Mouse (Mus musculus) olfactory bulb, adult 2 months (tissue): ENCODE results near the gene Utrn. TPM values are rescaled to one million over a fixed set of nuclear protein-coding genes. Genes with fewer than 3 reads are reported as not detected.

Experiments
- H3K27ac ChIP-seq: fragments of 200-500 bp; 2 replicates; pipeline ENCODE4 v1.5.1; 2012; ENCODE audit warnings: low read depth, low read length; ENCODE audit not compliant: insufficient read depth
- H3K4me1 ChIP-seq: fragments of 200-500 bp; 2 replicates; pipeline ENCODE4 v1.6.1; 2012; ENCODE audit warnings: low read length; ENCODE audit not compliant: control insufficient read depth, insufficient read depth
- H3K4me3 ChIP-seq: fragments of 200-500 bp; 2 replicates; pipeline ENCODE4 v1.5.1; 2012; ENCODE audit warnings: mild to moderate bottlenecking, low read depth, low read length, moderate library complexity; ENCODE audit not compliant: insufficient read depth
- CTCF ChIP-seq: fragments of 200-500 bp; IDR thresholded peaks from 2 replicates; pipeline ENCODE4 v1.5.1; 2012; ENCODE audit warnings: low read depth, mild to moderate bottlenecking, low read length, moderate library complexity; ENCODE audit not compliant: insufficient read depth
- POLR2A ChIP-seq: fragments of 200-500 bp; IDR thresholded peaks from 2 replicates; pipeline ENCODE4 v1.6.1; 2012; ENCODE audit warnings: mild to moderate bottlenecking, low read depth, low read length, moderate library complexity; ENCODE audit not compliant: insufficient read depth
- WGBS: fragments of 180-500 bp; shearing (Covaris S2); methylation state at CpG from one replicate; pipeline ENCODE4 v1.1.7; 2018; 5-methylcytosine and 5-hydroxymethylcytosine counted together
- polyA plus RNA-seq: library from polyadenylated mRNA; stranded (reverse); fragments of >200 nt; gene quantifications from 2 replicates; pipeline ENCODE4 v1.2.4, GENCODE M21; 2012; ENCODE audit warnings: low replicate concordance; ENCODE audit not compliant: missing spikeins, insufficient read depth, insufficient read length

The Utrn gene
- polyA plus RNA-seq, 1 experiment: 80.1 TPM

DNA sequence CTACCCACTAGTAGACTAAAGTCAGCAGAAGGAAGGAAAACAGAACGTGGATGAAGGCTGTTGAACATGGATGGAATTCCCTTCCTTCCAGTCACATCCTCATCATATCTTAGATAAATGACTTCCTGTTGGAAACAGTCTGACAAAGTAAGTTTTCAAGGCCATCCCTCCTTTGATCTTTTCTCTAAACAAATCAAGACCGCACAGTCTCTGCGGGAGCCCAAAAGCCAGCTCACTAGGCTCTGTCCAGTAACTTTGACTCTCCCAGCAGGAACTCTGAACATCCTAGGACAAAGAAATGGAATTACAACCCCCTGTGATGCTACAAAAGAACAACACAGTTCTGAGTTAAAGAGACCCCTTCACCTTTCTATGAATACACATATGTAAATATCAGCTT is 106.5 kb downstream of the Utrn start:
- 82% methylated on average over 3 of the region's 3 CpGs for WGBS
- no peaks in the 10 kb centered on the region for H3K4me1 ChIP-seq
- TF ChIP-seq POLR2A (no peak), CTCF (no peak)
- no peak overlapping the region for H3K4me3 ChIP-seq
- H3K27ac ChIP-seq: no peak overlapping the region

DNA sequence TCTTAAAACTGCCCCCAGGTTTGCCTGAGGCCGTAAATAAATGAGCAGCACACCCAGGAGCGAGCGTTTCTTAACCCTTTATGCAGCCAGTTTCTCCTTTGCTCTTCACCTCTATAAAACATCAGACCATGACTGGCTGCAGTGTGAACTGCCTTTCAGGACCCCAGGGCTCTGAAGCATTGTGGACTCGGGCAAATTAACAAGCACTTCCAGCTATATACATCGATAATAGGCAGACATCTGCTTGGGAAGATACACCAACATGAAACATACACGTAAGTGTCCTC is 110.5 kb downstream of the Utrn start:
- Histone ChIP-seq H3K4me3 (no peak overlapping the region), H3K4me1 (no peaks in the 10 kb centered on the region), H3K27ac (no peak overlapping the region)
- TF ChIP-seq POLR2A (no peak), CTCF (no peak)
- WGBS: 63% methylated on average over 6 of the region's 6 CpGs

DNA sequence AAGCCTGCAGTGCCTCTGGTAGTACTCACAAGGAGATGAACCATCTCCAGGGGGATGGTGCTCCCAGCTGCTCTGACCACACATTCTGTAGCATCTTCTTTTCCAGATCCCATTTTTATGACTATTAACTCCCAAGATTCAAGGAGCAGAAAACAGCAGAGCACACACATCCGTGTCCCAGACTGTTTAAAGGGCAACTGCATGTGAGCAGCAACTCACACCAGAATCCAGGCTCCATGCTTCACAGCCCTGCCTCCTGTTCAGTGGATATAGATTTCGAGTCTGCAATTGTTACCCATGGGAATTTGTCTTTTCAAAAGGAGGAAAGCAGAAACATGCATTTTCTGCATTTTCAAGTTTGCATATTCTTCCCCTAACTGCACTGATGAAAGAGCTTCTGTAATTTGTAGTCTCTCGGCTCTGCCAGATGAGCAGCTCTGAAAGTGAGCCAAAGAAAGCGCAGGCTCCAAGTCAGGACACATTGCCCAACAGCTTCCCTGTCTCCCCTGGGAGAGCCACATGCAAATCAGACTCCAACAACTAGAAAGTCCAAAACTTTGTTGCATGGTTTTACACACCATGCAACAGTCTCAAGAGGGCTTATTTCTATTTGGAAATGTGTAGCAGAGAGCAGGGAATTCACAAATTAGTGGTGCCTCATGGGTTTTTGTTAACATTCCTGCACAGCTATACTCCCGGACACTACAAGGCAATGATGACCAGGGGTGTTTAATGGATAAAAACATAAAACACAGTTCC is 111.0 kb downstream of the Utrn start:
- Histone ChIP-seq H3K27ac (no peak overlapping the region), H3K4me1 (no peaks in the 10 kb centered on the region), H3K4me3 (no peak overlapping the region)
- no peak for TF ChIP-seq POLR2A
- no peak for TF ChIP-seq CTCF
- WGBS: 21% methylated on average over 5 of the region's 5 CpGs

DNA sequence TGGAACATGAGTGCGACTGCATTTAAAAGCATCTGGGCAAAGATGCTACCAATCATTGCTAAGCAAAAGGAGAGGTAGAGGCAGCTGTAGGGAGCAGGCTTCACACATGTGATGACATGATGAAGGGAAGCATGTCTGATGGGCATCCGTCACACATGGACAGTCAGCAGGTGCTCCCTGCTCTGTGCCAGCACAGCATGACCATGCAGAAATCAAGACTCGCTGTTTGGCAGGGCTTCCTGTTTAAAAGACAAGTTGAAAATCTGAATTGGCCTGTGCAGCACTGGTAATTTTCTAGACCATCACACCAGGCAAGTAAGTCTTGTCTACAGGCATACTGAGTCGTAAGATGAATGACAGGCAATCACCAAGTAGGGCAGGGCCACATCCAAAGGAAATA is 112.5 kb downstream of the Utrn start:
- H3K4me3 ChIP-seq: no peak overlapping the region
- no peaks in the 10 kb centered on the region for H3K4me1 ChIP-seq
- WGBS: 82% methylated on average over 4 of the region's 4 CpGs
- TF ChIP-seq CTCF: no peak
- no peak for TF ChIP-seq POLR2A
- H3K27ac ChIP-seq: no peak overlapping the region

DNA sequence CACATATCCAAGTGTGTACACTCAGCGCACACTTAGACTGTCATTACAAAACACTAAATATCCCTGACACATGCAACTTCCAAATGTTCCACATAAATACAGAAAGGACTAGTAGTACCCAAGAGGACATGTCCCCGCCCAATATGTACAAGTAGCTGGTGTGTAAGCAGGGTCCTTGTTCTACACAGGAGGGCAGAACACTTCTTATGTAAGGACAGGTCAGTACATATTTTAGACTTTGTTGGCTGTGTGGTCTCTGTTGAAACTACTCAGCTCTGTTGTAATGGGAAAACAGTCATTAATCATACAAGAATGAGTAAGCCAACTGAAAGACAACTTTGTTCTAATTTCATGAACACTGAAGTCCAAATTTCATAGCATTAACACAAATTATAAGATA is 114.3 kb downstream of the Utrn start:
- no peak overlapping the region for H3K4me3 ChIP-seq
- H3K4me1 ChIP-seq: no peaks in the 10 kb centered on the region
- 91% methylated on average over 2 of the region's 2 CpGs for WGBS

DNA sequence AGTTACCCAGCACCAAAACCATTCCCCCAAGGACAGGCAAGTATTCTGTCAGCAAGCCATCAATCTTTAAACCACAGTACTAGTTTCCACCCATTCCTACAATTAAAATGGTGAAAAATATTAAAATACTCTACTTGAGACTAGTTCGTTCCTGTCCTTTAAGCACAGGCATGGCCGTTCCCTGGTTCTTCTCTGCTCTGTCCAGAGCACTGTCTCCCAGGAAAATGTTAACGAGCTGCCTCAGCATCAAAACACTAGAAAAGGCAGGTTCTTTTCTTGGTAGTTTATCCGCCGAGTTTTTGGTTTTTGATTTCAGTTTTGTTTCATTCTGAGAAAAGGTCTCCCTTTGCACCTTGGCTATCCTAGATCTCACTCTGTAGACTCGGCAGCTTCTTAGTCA is 115.0 kb downstream of the Utrn start:
- Histone ChIP-seq H3K4me1 (no peaks in the 10 kb centered on the region), H3K4me3 (no peak overlapping the region), H3K27ac (no peak overlapping the region)
- 81% methylated on average over 6 of the region's 6 CpGs for WGBS
- TF ChIP-seq POLR2A (no peak), CTCF (no peak)

More for the DNA sequence above, 114.3 kb downstream of the Utrn start:
- TF ChIP-seq CTCF (no peak), POLR2A (no peak)
- H3K27ac ChIP-seq: no peak overlapping the region

DNA sequence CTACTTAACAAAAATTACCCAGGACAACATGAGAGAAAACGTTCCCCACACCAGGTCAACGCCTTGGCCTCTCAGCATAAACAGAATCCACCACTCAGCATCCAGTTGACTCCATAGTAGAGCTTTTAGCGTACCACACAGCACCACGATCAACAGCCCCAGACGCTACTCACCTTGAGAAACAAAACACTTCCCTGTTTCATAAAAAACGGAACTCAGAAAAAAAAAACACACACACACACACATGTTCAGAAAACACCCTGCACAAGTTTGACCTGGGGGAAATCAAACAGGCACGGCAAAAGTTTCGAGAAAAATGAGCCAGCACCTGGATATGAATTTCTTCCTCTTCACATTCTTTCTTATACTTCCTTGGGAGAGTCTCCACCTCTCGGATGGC is 125.4 kb downstream of the Utrn start:
- Histone ChIP-seq H3K4me1 (peaks cover 3% of the 10 kb centered on the region; the same call in 1 of the 2 replicates), H3K4me3 (no peak overlapping the region), H3K27ac (no peak overlapping the region)
- no peak for TF ChIP-seq CTCF
- no peak for TF ChIP-seq POLR2A
- WGBS: 95% methylated on average over 9 of the region's 9 CpGs

DNA sequence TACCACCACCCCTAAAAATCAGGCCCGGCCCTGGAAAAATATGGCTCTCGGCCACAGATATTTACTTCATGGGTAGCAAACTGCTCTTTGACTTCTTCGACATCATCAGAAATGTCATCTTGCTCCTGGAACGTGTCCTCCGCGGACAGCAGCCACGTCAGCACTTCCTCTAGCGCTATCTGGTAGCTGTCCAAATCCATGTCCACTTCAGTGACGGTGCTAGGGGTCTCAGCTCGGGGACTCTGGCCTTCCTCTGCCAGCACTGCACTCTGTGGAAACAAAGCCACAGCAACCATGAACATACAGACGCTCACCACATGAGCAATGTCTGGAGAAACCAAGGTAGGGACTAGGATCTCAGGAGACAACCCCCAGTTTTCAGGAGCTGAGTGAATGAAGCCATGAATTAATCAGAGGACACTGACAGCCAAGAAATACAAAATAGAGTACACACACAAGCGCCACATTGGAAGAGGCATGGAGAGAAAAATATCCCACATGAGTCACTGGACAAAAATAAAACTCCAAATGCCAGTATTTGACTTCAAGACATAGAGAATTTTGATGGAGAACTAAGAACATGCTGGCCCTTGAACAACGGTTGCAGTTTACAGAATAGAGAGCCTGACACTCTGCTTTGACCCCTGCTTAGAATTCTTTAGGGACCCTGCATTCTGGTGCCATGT is 129.7 kb downstream of the Utrn start:
- H3K27ac ChIP-seq: no peak overlapping the region

DNA sequence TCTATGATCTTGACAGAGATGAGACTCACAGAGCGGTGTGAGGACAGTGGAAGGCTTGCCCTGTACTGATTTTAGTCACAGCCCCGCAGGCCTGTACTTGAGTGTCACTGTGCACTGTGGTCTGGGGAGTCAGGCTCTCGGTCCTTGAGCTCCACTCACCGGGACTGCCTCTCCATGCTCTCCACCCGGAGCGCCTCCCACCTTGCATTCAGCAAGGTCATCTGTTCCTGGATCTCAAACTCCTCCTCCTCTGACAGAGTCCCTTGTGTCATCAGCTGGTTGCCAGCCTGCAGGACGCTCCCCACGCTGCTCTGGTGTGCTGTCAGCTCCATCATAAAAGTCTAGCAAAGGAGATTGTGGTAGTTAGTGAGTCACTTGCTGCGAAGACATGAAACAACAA is 131.2 kb downstream of the Utrn start:
- Histone ChIP-seq H3K4me3 (no peak overlapping the region), H3K4me1 (peaks cover 10% of the 10 kb centered on the region; the same call in 1 of the 2 replicates), H3K27ac (no peak overlapping the region)
- TF ChIP-seq CTCF: no peak
- TF ChIP-seq POLR2A: no peak
- 88% methylated on average over 9 of the region's 9 CpGs for WGBS

More for the DNA sequence above, 129.7 kb downstream of the Utrn start:
- TF ChIP-seq POLR2A (no peak), CTCF (no peak)
- 84% methylated on average over 13 of the region's 13 CpGs for WGBS
- H3K4me1 ChIP-seq: peaks cover 10% of the 10 kb centered on the region; the same call in 1 of the 2 replicates
- no peak overlapping the region for H3K4me3 ChIP-seq
